Mouse (Mus musculus) embryonic facial prominence, embryonic 10.5 days (tissue): ENCODE results near the gene Gdap1l1. TPM values are rescaled to one million over a fixed set of nuclear protein-coding genes. Genes with fewer than 3 reads are reported as not detected.

ENCODE experiments used
- DNase-seq: peaks from one replicate; pipeline ENCODE4 v3.0.0-alpha.2; 2017; ENCODE audit warnings: low spot score
- H3K27ac ChIP-seq: fragments of 300-500 bp; sonication (generic); replicated peaks from 2 replicates; pipeline ENCODE4 v1.5.1; 2016; ENCODE audit warnings: mild to moderate bottlenecking
- H3K27me3 ChIP-seq: fragments of 300-500 bp; sonication (generic); replicated peaks from 2 replicates; pipeline ENCODE4 v1.6.1; 2016; ENCODE audit warnings: low read depth, mild to moderate bottlenecking; ENCODE audit not compliant: poor library complexity, severe bottlenecking
- H3K36me3 ChIP-seq: fragments of 300-500 bp; sonication (generic); replicated peaks from 2 replicates; pipeline ENCODE4 v1.6.1; 2016; ENCODE audit warnings: mild to moderate bottlenecking, moderate library complexity
- H3K4me1 ChIP-seq: fragments of 300-500 bp; sonication (generic); 2 replicates; pipeline ENCODE4 v1.6.1; 2016
- H3K4me3 ChIP-seq: fragments of 300-500 bp; sonication (generic); 2 replicates; pipeline ENCODE4 v1.5.1; 2016; ENCODE audit warnings: mild to moderate bottlenecking, moderate library complexity
- H3K9me3 ChIP-seq: fragments of 300-500 bp; sonication (generic); 2 replicates; pipeline ENCODE4 v1.6.1; 2016; ENCODE audit warnings: mild to moderate bottlenecking
- WGBS: fragments of 180-500 bp; shearing (Covaris S2); methylation state at CpG from one replicate; pipeline ENCODE4 v1.1.7; 2016; 5-methylcytosine and 5-hydroxymethylcytosine counted together
- polyA plus RNA-seq: library from polyadenylated mRNA; unstranded; fragments of >200 nt; fragmentation: Nextera tagmentation; extraction: Ambion mirVana; gene quantifications from 2 replicates; pipeline ENCODE4 v1.2.1, GENCODE M21; 2016

Gdap1l1 gene
- polyA plus RNA-seq, 1 experiment from 2014 or later, result 9.1 TPM

DNA sequence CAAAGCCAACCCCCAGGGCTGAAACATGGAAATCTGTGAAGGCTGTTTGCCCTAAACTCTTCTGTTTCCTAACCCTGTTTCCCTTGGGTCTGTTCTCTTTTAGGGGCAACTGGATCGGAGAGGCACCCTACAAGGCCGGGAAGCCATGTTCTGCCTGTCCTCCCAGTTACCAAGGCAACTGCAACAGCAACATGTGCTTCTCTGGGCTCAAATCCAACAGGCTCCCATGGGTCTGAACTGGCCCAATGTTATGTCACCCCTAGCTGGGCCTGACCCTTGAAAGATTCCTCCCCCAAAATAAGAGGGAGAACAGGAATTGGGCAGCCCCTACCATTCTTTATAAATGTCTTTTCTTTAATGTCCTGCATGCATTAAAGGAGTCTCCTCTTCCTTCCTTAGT, 63.9 kb downstream of the Gdap1l1 start:
- Histone ChIP-seq H3K9me3 (no peaks in the 10 kb centered on the region), H3K4me3 (no peak overlapping the region), H3K27me3 (no peaks in the 10 kb centered on the region), H3K36me3 (no peaks in the 10 kb centered on the region), H3K27ac (no peak overlapping the region), H3K4me1 (no peaks in the 10 kb centered on the region)
- DNase-seq, result no peak
- WGBS, result 76% methylated on average over 2 of the region's 2 CpGs

DNA sequence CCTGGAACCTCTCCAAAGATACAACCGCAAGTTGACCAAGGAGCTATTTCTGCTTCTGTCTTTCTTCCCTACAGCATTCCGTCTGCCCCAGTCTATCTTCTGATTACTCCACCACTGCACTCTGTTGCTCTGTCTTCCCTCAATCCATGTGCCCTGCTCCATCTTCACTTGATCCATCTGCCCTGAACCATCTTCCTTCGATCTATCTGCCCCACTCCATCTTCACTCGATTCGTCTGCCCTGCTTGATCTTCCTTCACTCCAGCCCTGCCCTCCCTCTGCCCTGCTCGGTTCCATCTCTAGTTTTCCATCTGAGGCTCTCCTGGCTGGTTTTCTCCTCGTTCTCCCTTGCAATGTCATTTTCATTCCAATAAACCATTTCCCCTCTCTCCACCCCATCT, 64.9 kb downstream of the Gdap1l1 start:
- Histone ChIP-seq H3K9me3 (no peaks in the 10 kb centered on the region), H3K27me3 (no peaks in the 10 kb centered on the region)
- 82% methylated on average over 7 of the region's 7 CpGs for WGBS

More for the DNA sequence above, 64.9 kb downstream of the Gdap1l1 start:
- no peak for DNase-seq
- Histone ChIP-seq H3K27ac (no peak overlapping the region), H3K4me1 (no peaks in the 10 kb centered on the region), H3K36me3 (no peaks in the 10 kb centered on the region), H3K4me3 (no peak overlapping the region)

Other genes with a start within 250 kb of the Gdap1l1 start
- gene Tox2, start 235.4 kb upstream of the Gdap1l1 start, polyA plus RNA-seq, result 16.3 and 17.8 TPM in 2 replicates
- 0.52 and 0.83 TPM in 2 replicates for gene Jph2, start 40.5 kb upstream of the Gdap1l1 start, polyA plus RNA-seq
- gene Oser1, start 13.8 kb upstream of the Gdap1l1 start, polyA plus RNA-seq, result 94.0 and 99.5 TPM in 2 replicates
- gene Fitm2, start 34.2 kb downstream of the Gdap1l1 start, polyA plus RNA-seq, result 9.4 and 10.5 TPM in 2 replicates
- gene R3hdml, start 53.8 kb downstream of the Gdap1l1 start, polyA plus RNA-seq, result not detected in 2 replicates
- not detected in 2 replicates for gene Hnf4a, start 68.3 kb downstream of the Gdap1l1 start, polyA plus RNA-seq
- 31.3 and 33.4 TPM in 2 replicates for gene Ttpal, start 163.8 kb downstream of the Gdap1l1 start, polyA plus RNA-seq
- 21.9 and 22.1 TPM in 2 replicates for gene Serinc3, start 206.7 kb downstream of the Gdap1l1 start, polyA plus RNA-seq
- 189 and 194 TPM in 2 replicates for gene Pkig, start 219.9 kb downstream of the Gdap1l1 start, polyA plus RNA-seq